Mouse (Mus musculus) ES-E14 (cell line): ENCODE measurements around the gene Tshz2. TPM values are rescaled to one million over a fixed set of nuclear protein-coding genes. Genes with fewer than 3 reads are reported as not detected.

Experiments
- DNase-seq: peaks from one replicate; pipeline ENCODE4 v3.0.0-alpha.2; 2013; ENCODE audit warnings: low read depth, low spot score
- H3K27ac ChIP-seq: 2 replicates; pipeline ENCODE4 v1.5.1; 2012; ENCODE audit warnings: low read depth, mild to moderate bottlenecking, low read length, moderate library complexity, mixed read lengths; ENCODE audit not compliant: poor library complexity, insufficient read depth, severe bottlenecking
- H3K36me3 ChIP-seq: 2 replicates; pipeline ENCODE4 v1.6.1; 2012; ENCODE audit warnings: mild to moderate bottlenecking, low read length, moderate library complexity, mixed read lengths; ENCODE audit not compliant: control insufficient read depth, poor library complexity, insufficient read depth, severe bottlenecking
- H3K4me1 ChIP-seq, 2 experiments: fragments of 150-350 bp in 1 of 2; sonication (generic) in 1 of 2; 2 replicates each; pipeline ENCODE4 v1.6.1; 2012; ENCODE audit warnings: low read length in 2 of 2, mild to moderate bottlenecking in 1 of 2, mixed read lengths in 1 of 2; ENCODE audit not compliant: control insufficient read depth in 2 of 2, insufficient read depth in 2 of 2, poor library complexity in 1 of 2
- H3K4me3 ChIP-seq, 2 experiments: fragments of 150-350 bp in 1 of 2; sonication (generic) in 1 of 2; 2 replicates each; pipeline ENCODE4 v1.5.1; 2012; ENCODE audit warnings: low read length in 2 of 2, low read depth in 1 of 2, mild to moderate bottlenecking in 1 of 2, mixed read lengths in 1 of 2; ENCODE audit not compliant: insufficient read depth in 1 of 2, poor library complexity in 1 of 2, severe bottlenecking in 1 of 2
- H3K9ac ChIP-seq: 2 replicates; pipeline ENCODE4 v1.6.1; 2012; ENCODE audit warnings: low read depth, mild to moderate bottlenecking, low read length, mixed read lengths; ENCODE audit not compliant: poor library complexity, insufficient read depth, severe bottlenecking
- H3K9me3 ChIP-seq: fragments of 150-350 bp; sonication (generic); 2 replicates; pipeline ENCODE4 v1.6.1; 2012; ENCODE audit warnings: low read depth, mild to moderate bottlenecking, low read length; ENCODE audit not compliant: control insufficient read depth, insufficient read depth
- CHD2 ChIP-seq: IDR thresholded peaks from 2 replicates; pipeline ENCODE4 v1.6.1; 2014; ENCODE audit warnings: mild to moderate bottlenecking, low read depth, low read length, inconsistent platforms
- HCFC1 ChIP-seq: IDR thresholded peaks from 2 replicates; pipeline ENCODE4 v1.6.1; 2012; ENCODE audit warnings: low read length, inconsistent platforms, borderline replicate concordance; ENCODE audit not compliant: insufficient read depth
- MAFK ChIP-seq: IDR thresholded peaks from 2 replicates; pipeline ENCODE4 v1.6.1; 2014; ENCODE audit warnings: mild to moderate bottlenecking, low read depth, low read length, inconsistent platforms; ENCODE audit not compliant: insufficient read depth
- ZC3H11A ChIP-seq: IDR thresholded peaks from 2 replicates; pipeline ENCODE4 v1.6.1; 2012; ENCODE audit warnings: low read depth, mild to moderate bottlenecking, inconsistent platforms, low read length, borderline replicate concordance
- ZNF384 ChIP-seq: IDR thresholded peaks from 2 replicates; pipeline ENCODE4 v1.6.1; 2012; ENCODE audit warnings: low read depth, low read length, inconsistent platforms
- in situ Hi-C, 2 experiments: fragments of 600-800 bp; cut with MboI; formaldehyde crosslinking; loops; one replicate each; pipeline ENCODE4 v1.15.1; 2025; ENCODE audit warnings: low sequenced_read_pairs in 2 of 2, inconsistent platforms in 1 of 2; ENCODE audit not compliant: unreplicated experiment in 2 of 2
- total RNA-seq: library from RNA; depleted of rRNA; stranded (reverse); fragments of 300-350 nt; gene quantifications from 2 replicates; pipeline ENCODE4 v1.2.3, GENCODE M21; 2012

Tshz2 gene
- total RNA-seq, 1 experiment: 0.27 TPM

GRCm38 (mm10) chr2:170033219-170033618, 400.4 kb downstream of the Tshz2 start:
- no peak overlapping the region for H3K9ac ChIP-seq
- H3K9me3 ChIP-seq: no peaks in the 10 kb centered on the region
- H3K27ac ChIP-seq: no peak overlapping the region
- TF ChIP-seq HCFC1: no peak
- no peak for TF ChIP-seq ZC3H11A
- TF ChIP-seq MAFK: no peak
- no peak for TF ChIP-seq ZNF384
- TF ChIP-seq CHD2: no peak
- peaks cover 2 to 7% of the 10 kb centered on the region in 2 experiments; a peak in 3 of 4 replicates for H3K4me1 ChIP-seq
- H3K36me3 ChIP-seq: no peaks in the 10 kb centered on the region
- DNase-seq: no peak
- no peak overlapping the region for H3K4me3 ChIP-seq
- in situ Hi-C loops: no loop called here

DNA sequence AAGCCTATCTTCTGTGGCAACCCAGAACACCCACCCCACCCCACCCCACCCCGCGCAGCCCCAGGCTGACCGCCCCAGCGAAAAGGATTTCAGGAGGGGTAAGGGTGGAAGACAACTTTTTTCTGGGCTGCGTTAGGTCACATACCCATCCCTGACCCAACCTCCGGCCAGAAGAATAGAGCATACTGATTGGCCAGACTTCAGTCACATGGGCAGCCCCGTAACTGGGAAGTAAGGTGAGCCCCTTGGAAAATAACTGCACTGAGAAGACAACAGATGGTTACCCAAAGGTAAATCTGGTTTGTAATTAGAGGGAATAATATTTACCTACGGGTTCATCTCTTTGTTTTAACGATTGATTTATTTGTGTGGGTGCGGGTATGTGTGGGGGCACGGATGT, 402.0 kb downstream of the Tshz2 start:
- Histone ChIP-seq H3K27ac (no peak overlapping the region), H3K4me3 (peak overlapping the region; percentile 33 to 46; a peak in 3 of 4 replicates), H3K9me3 (no peaks in the 10 kb centered on the region), H3K4me1 (peaks cover 2 to 7% of the 10 kb centered on the region in 2 experiments; a peak in 3 of 4 replicates), H3K36me3 (no peaks in the 10 kb centered on the region), H3K9ac (peak overlapping the region; percentile 53; the same call in 1 of the 2 replicates)
- no peak for TF ChIP-seq MAFK
- TF ChIP-seq ZNF384: no peak
- no peak for TF ChIP-seq HCFC1
- TF ChIP-seq ZC3H11A: no peak
- no peak for TF ChIP-seq CHD2
- DNase-seq: no peak
- in situ Hi-C loops: no loop called here

- TF ChIP-seq CHD2 (no peak), MAFK (no peak), ZC3H11A (no peak), ZNF384 (no peak), HCFC1 (no peak)
Observed at GRCm38 (mm10) chr2:170036791-170037241, 404.0 kb downstream of the Tshz2 start.

DNA sequence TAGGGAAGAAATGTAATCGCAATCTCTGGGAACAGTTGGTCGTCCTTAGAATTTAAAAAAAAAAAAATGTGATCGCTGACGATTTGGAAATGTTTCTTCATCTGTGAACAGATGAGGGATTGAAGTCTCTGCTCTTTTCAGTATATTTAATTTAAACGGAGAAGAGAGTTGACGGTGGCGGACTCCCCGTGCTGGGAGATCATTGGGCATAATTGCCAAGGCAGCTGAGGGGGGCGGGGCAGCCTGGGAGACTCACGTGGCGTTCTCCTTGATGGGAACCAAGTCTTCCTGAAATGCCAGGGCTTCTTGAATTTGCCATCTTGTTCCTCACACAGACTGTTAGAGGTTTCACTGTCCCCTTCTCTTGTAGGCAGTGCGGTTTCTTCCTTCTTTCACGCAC, 404.5 kb downstream of the Tshz2 start:
- DNase-seq: no peak
- Histone ChIP-seq H3K36me3 (no peaks in the 10 kb centered on the region), H3K27ac (no peak overlapping the region), H3K9me3 (no peaks in the 10 kb centered on the region), H3K4me1 (peaks cover 7 to 10% of the 10 kb centered on the region in 2 experiments), H3K9ac (peak overlapping the region; percentile 20; the same call in 1 of the 2 replicates), H3K4me3 (no peak overlapping the region)
- TF ChIP-seq MAFK (no peak), ZC3H11A (no peak), CHD2 (no peak), ZNF384 (no peak), HCFC1 (no peak)
- in situ Hi-C loops: no loop called here

More at GRCm38 (mm10) chr2:170036791-170037241, 404.0 kb downstream of the Tshz2 start:
- Histone ChIP-seq H3K4me3 (no peak overlapping the region), H3K36me3 (no peaks in the 10 kb centered on the region), H3K4me1 (peaks cover 7 to 10% of the 10 kb centered on the region in 2 experiments), H3K9me3 (no peaks in the 10 kb centered on the region), H3K9ac (no peak overlapping the region), H3K27ac (no peak overlapping the region)
- in situ Hi-C loops: no loop called here
- no peak for DNase-seq

- TF ChIP-seq MAFK (no peak), HCFC1 (no peak), CHD2 (no peak), ZNF384 (no peak), ZC3H11A (no peak)
- no peak for DNase-seq
- Histone ChIP-seq H3K4me1 (peaks cover 12% of the 10 kb centered on the region in 2 experiments), H3K4me3 (no peak overlapping the region), H3K36me3 (no peaks in the 10 kb centered on the region), H3K27ac (no peak overlapping the region), H3K9me3 (no peaks in the 10 kb centered on the region), H3K9ac (no peak overlapping the region)
- in situ Hi-C loops: no loop called here
Observed at GRCm38 (mm10) chr2:170039772-170040171, 407.0 kb downstream of the Tshz2 start.
